Mouse (Mus musculus) ES-Bruce4 (cell line): ENCODE data around the gene Ccm2l.

Source experiments
- CTCF ChIP-seq: IDR thresholded peaks from one replicate; pipeline ENCODE4 v1.8.1; 2011; ENCODE audit warnings: low read depth, low read length
- POLR2A ChIP-seq: IDR thresholded peaks from one replicate; pipeline ENCODE4 v1.8.1; 2011; ENCODE audit warnings: low read length; ENCODE audit not compliant: insufficient read depth

GRCm38 (mm10) chr2:153027501-153027900, 38.3 kb upstream of the Ccm2l start:
- TF ChIP-seq CTCF (no peak), POLR2A (no peak)
